Mouse (Mus musculus): ENCODE results near the gene Gm20683. TPM values are rescaled to one million over a fixed set of nuclear protein-coding genes. Genes with fewer than 3 reads are reported as not detected.

Gene Gm20683
- 3.4 to 4.4 TPM (median 3.6 TPM) in 4 replicates for total RNA-seq (2023; ENCODE audit: inconsistent age)

GRCm38 (mm10) chr17:25841117-25841880, at the start of gene Gm20683:
Gene Gm20683, minus strand, starts transcription at chr17:25841763.

GRCm38 (mm10) chr17:25880196-25880910, 38.8 kb upstream of the Gm20683 start, which contains the start of gene Wfikkn1:
Gene Wfikkn1, minus strand, starts transcription at chr17:25880858.

GRCm38 (mm10) chr17:25874721-25875170, 33.2 kb upstream of the Gm20683 start, which contains the start of gene Mettl26:
Gene Mettl26, plus strand, starts transcription at chr17:25875074.

DNA sequence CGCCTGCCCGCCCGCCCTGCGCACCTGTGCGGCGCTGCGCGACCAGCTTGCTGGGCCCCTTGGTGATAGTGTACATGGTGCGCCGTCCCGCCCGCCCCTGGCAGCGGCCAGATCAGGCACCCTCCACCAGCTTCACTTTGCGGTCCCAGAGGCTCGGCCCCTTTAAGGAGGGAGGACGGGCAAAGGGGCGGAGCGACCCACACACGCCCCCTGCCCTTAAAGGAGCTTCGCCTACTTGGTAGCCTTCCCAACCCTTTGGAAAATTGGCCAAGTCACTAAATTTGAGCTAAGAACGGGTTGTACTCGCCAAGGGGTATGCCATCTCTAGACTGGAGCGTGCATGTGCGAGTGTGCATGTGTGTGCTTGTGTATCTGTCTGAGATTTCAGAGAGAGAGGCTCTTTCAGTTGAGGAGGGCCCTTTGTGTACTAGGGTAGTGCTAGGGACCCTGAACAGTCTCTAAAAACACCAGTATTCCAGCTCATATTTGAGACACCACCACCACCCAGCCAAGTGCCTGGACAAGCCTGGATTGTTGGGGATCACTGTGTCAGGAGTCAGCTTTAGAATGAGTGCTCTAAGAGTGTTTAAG, 27.1 kb upstream of the Gm20683 start, which contains the start of gene Mcrip2:
Gene Mcrip2, minus strand, starts transcription at position 164 of the 591 bp plus-strand sequence.

DNA sequence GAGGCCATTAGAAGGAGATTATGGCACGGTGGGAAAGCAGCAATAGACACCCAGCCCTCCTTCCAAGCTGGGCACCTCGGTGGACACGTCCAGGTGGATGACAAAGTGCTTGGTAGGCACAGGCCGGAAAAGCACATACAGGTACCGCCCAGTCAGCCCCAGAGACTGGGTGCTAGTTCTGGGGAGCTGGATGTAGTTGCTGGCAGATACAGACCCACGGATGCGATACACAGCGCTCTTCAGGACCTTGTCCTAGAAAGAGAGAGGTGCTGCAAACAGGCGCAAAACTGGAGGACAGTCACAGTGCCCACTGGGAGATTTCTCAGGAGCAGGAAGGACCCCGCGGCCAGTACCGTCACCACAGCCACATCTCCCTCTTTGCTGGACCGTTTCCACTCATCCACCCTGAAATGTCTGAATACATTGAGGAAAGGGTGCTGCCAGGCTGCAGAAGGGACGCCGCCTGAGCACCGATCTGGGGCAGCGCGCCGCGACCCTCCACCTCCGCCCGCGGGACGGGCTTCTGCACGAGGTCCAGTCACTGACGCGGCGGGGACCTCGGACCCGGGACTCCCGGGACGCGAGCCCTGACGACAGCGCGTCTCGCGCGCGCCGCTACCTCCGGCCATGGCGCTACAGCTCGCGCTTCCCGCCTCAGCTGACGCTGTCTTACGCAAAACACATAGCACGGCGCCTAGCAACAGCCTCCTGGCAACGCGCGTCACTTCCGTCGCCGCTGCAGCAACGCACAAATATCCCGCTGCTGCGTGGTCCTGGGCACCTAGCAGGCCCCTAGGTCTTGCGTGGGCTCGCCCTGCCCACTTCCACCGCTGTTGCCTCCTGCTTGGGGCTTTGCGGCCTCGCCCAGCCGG, 19.5 kb upstream of the Gm20683 start, which contains the start of gene Wdr90:
Gene Wdr90, minus strand, starts transcription at position 670 of the 872 bp plus-strand sequence.

DNA sequence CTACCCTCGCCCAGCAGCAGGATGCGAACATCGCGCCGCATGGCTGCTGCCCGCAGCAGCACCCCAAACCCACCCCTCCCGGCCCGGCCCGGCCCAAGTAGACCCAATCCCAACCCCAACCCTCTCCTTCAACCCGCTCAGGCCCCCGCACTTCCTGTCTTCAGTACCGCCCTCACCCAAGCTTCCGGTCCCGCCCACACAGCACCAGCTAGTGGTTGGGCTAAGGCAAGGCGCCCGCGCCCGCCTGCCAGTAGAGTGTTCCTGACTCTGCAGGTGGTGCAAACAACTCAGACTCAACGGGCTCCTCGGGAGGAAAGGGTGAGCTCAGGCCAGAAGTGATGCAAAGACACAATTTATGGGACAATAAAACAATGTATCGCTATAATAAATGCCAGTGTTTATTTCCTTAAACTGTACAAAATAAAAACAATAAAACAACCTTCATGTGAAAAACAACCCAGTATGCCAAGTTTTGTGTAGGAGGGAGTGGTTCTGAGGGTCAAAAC, 2.9 kb upstream of the Gm20683 start, which contains the start of gene Rhot2:
Gene Rhot2, minus strand, starts transcription at position 456 of the 506 bp plus-strand sequence.

DNA sequence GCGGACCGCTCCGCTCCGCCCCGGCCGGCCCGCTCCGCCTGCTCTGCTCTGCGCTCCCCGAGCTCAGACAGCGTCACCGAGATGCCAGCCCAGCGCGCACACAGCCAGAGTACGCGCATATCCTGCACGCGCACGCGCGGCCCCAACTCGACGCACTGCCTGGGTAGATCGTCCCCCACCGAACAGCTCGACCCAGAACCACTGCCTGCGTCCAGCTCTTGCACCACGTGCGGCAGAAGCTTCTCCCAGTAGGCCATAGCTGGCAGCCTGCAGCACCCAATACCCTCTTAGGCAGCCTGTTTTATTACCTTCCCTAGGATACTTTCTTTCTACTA, 4.5 kb downstream of the Gm20683 start, which contains the start of gene Rhbdl1:
Gene Rhbdl1, minus strand, starts transcription at position 220 of the 335 bp plus-strand sequence.

DNA sequence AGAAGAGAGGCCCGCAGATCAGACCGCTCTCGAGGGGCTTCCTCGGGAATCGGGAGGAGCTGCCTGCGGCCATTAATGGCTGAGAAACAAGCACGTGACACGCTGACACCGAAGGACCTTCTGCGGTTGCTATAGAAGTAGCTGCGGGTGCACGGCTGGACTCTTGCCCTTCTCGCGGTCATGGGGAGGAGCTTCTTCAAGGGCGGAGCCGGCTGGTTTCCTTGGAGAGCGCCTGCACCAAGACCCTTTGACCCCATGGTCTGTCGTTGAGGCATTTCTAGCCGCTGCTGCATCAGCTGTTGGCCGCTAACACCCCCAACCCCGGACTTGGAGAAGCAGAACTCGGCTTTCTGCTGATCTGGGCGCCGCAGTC, 8.3 kb downstream of the Gm20683 start, which contains the start of gene Stub1:
Gene Stub1, minus strand, starts transcription at position 114 of the 373 bp plus-strand sequence.

DNA sequence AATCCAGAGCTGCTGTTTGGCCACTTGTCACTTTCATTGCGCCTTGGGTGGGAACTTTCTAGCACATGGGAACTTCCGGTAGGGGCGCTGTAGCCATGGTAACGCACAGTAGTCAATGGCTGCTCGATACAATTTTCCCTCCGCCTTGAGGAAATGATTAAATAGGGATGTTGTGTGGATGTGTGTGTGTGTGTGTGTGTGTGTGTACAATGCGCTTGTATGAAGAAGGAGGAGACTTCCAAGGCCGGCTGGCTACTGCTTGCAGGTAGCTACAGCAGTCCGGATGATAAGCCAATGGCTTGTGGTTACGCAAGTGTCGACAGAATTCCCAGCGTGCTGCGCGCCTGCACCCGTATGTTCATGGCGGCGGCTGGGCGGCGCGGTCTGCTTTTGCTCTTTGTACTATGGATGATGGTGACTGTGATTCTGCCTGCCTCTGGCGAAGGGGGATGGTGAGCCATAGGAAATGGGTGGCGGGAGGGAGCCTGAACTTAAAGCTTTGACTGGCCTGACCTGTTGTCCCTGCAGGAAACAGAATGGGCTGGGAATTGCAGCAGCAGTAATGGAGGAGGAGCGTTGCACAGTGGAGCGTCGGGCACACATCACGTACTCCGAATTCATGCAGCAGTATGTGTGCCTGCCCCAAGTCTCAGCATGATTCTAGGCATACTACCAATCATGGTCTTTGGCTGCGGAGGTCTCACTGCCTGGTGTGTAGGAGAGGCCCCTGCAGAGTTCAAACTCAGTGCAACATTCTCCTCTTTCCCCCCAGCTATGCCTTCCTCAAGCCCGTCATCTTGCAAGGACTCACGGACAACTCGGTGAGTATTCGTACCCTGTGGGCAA, 12.6 kb downstream of the Gm20683 start, which contains the start of gene Jmjd8:
Gene Jmjd8, plus strand, starts transcription at position 156 of the 846 bp plus-strand sequence.

DNA sequence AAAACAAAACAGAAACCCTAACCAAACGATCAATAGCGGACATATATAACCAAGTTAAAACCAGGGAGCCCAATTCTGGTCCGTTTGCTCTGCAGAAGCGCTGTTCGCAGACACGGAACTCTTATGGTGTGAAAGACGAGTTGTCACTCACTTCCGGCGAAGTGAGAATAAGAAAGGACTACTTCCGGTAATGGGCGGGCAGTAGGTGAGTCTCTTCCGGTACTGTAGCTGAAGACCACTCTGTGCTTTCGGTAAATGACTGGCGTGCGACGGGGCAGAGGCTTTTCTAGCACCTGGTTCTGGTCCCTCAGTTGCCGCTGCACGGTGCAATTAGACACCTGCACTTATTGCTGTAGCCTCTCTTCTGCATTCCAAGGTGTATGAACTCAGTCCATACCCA, 18.1 kb downstream of the Gm20683 start, which contains the start of gene Wdr24:
Gene Wdr24, plus strand, starts transcription at position 176 of the 400 bp plus-strand sequence.

GRCm38 (mm10) chr17:25808789-25809605, 32.6 kb downstream of the Gm20683 start, which contains the start of gene Fbxl16:
Gene Fbxl16, plus strand, starts transcription at chr17:25809085.

DNA sequence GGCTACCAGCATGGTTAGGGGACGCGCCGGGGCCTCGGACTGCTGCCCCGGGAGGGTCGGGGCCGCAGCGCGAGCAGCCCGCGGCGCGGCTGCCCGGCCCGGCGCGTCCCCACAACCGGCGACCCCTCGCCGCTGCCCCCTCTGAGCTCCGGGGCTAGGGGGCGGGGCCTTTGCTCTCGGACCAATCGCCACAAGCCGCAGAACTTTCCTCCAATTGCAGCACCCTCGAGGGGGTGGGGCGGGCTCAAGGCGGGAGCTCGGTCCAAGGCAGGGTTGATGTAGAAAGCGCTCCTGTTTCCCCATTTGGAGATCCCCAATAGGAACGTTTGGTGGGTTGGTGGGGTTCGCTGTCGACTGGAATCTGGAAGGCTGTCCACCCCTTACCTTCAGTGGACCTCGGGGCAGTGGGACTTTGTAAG, 44.6 kb downstream of the Gm20683 start, which contains the start of gene Metrn:
Gene Metrn, minus strand, starts transcription at position 186 of the 419 bp plus-strand sequence.

DNA sequence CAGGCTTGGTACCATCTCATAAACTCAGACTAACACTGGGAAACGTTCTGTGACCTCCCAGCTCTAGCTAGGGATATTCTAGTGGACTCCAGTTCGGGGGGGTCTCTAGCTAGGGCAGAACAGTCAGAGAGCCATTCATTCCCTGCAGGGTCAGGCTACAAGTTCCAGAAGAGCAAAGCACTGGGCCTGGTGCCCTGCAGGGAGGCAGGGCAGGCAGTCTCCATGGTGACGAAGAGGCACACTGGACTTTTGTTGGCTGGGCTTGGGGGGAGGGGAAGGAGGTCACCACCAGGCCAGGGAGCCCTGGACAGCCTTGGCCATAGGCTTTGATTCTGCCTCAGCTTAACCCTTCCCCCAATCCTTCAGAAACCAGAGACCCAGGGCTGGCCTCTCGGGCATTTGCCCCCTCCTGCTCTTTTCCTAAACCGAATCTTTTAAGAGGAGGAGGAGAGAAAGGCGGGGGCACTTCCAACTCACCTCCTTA, 45.9 kb downstream of the Gm20683 start, which contains the start of gene AC134908.4:
Gene AC134908.4, minus strand, starts transcription at position 51 of the 484 bp plus-strand sequence.

GRCm38 (mm10) chr17:25792615-25793014, 48.9 kb downstream of the Gm20683 start, which contains the start of gene Fam173a:
Gene Fam173a, minus strand, starts transcription at chr17:25792901.

DNA sequence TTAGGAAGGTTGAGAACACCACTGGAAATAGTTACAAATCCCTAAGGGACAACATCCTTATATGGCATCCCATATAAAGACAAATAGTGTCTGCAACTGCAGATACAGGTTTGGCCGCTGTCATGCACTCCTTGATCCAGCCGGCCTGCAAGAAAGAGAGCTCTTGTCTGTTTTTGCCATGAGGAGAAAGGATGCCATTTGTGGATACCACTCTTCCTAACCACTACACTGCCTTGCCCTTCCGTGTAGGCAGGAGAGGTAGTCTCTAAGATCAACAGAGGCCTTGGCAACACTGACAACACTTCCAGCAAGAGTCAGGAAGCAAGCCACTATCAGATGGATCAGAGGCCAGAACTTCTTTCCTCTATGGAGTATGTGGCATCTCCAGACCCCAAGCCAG, 55.3 kb downstream of the Gm20683 start, which contains the start of gene Ccdc78:
Gene Ccdc78, plus strand, starts transcription at position 301 of the 400 bp plus-strand sequence.

DNA sequence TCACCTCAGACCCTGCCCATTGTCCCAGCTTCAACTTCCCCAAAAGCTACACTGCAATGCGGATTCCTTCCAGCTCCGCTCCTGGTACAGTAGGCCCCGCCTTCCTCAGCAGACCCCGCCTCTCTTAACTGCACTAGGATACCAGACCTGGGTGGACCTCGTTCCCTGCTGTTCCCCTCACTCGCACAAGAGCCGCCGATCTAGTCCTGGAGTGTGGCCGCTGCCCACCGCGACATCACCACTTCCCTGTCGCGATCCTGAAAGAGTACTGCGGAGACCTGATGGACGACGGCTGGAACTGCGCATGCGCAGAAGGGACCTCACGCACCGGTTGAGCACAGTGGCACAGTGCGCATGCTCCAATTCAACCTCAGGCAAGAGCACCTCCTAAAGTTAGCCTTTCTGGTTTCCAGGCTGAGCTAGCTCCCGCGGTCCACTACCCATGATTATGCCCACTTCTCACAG, 56.2 kb downstream of the Gm20683 start, which contains the start of gene Haghl:
Gene Haghl, minus strand, starts transcription at position 393 of the 465 bp plus-strand sequence.

Measured in B cell, adult (primary cell).